Mouse (Mus musculus) heart, postnatal 25 days (tissue): ENCODE results near the gene Zdhhc22. TPM values are rescaled to one million over a fixed set of nuclear protein-coding genes. Genes with fewer than 3 reads are reported as not detected.

Source experiments
- DNase-seq: peaks from one replicate; pipeline ENCODE4 v3.0.0; 2022; ENCODE audit warnings: low spot score
- intact Hi-C: fragments of 180-260 bp; cut with DNase I; formaldehyde crosslinking; loops from one replicate; pipeline ENCODE4 v1.15.1; 2025
- total RNA-seq, 2 experiments: library from RNA; stranded (reverse); gene quantifications; 2 replicates each; pipeline ENCODE4 v1.2.3; 2021

Gene Zdhhc22
- total RNA-seq: not detected

GRCm38 (mm10) chr12:86989890-86990754, at the start of gene Zdhhc22:
Zdhhc22 (minus strand) TSS chr12:86990430.
- DNase-seq: no peak
- intact Hi-C loops: no loop called here

- no peak for DNase-seq
- intact Hi-C loops: no loop called here
Observed at GRCm38 (mm10) chr12:87036631-87037030, 46.4 kb upstream of the Zdhhc22 start.

GRCm38 (mm10) chr12:87031163-87031763, 41.0 kb upstream of the Zdhhc22 start:
- peak; percentile 14 for DNase-seq
- intact Hi-C loops: no loop called here

GRCm38 (mm10) chr12:87029251-87029976, 39.2 kb upstream of the Zdhhc22 start:
- intact Hi-C loops: no loop called here
- DNase-seq: no peak

- no peak for DNase-seq
- intact Hi-C loops: no loop called here
Observed at GRCm38 (mm10) chr12:87028068-87028467, 37.8 kb upstream of the Zdhhc22 start.

- DNase-seq: no peak
- intact Hi-C loops: no loop called here
Observed at GRCm38 (mm10) chr12:87027391-87027790, 37.2 kb upstream of the Zdhhc22 start.

- no peak for DNase-seq
- intact Hi-C loops: no loop called here
Observed at GRCm38 (mm10) chr12:87026871-87027240, 36.6 kb upstream of the Zdhhc22 start.

GRCm38 (mm10) chr12:87026109-87026870, 36.1 kb upstream of the Zdhhc22 start:
- intact Hi-C loops: no loop called here
- DNase-seq: no peak

- no peak for DNase-seq
- intact Hi-C loops: no loop called here
Observed at GRCm38 (mm10) chr12:87023456-87023855, 33.2 kb upstream of the Zdhhc22 start.

- intact Hi-C loops: no loop called here
- no peak for DNase-seq
Observed at GRCm38 (mm10) chr12:87022006-87022405, 31.8 kb upstream of the Zdhhc22 start.

- intact Hi-C loops: no loop called here
- DNase-seq: no peak
Observed at GRCm38 (mm10) chr12:87021040-87021439, 30.8 kb upstream of the Zdhhc22 start, which contains the start of gene Tmem63c. Tmem63c (plus strand) TSS chr12:87021340.

- DNase-seq: no peak
- intact Hi-C loops: no loop called here
Observed at GRCm38 (mm10) chr12:87018756-87019155, 28.5 kb upstream of the Zdhhc22 start.

- intact Hi-C loops: no loop called here
- no peak for DNase-seq
Observed at GRCm38 (mm10) chr12:87017041-87017440, 26.8 kb upstream of the Zdhhc22 start.

- no peak for DNase-seq
- intact Hi-C loops: no loop called here
Observed at GRCm38 (mm10) chr12:87004596-87004995, 14.4 kb upstream of the Zdhhc22 start.

GRCm38 (mm10) chr12:87003606-87004005, 13.4 kb upstream of the Zdhhc22 start:
- DNase-seq: no peak
- intact Hi-C loops: no loop called here

GRCm38 (mm10) chr12:87002815-87003214, 12.6 kb upstream of the Zdhhc22 start:
- DNase-seq: no peak
- intact Hi-C loops: no loop called here

- no peak for DNase-seq
- intact Hi-C loops: no loop called here
Observed at GRCm38 (mm10) chr12:87002209-87002608, 12.0 kb upstream of the Zdhhc22 start.

- intact Hi-C loops: loop anchor here (2.0 kb wide), 1 partner anchor 52 kb away; no protein-coding TSS in a partner anchor
- DNase-seq: no peak
Observed at GRCm38 (mm10) chr12:87000840-87001176, 10.6 kb upstream of the Zdhhc22 start.

GRCm38 (mm10) chr12:87000151-87000839, 10.1 kb upstream of the Zdhhc22 start:
- no peak for DNase-seq
- intact Hi-C loops: loop anchor here (2.0 kb wide), 1 partner anchor 53 kb away; no protein-coding TSS in a partner anchor
